Mouse (Mus musculus) MEL (cell line): ENCODE measurements around the gene C2. TPM values are rescaled to one million over a fixed set of nuclear protein-coding genes. Genes with fewer than 3 reads are reported as not detected.
A peak's percentile ranks its signal among the peaks of the same experiment; 100 is the strongest.

Experiments
- DNase-seq: peaks from one replicate; pipeline ENCODE4 v3.0.0; 2011; ENCODE audit warnings: low read depth, low spot score
- H3K27ac ChIP-seq: 2 replicates; pipeline ENCODE4 v1.5.1; 2012; ENCODE audit warnings: low read depth, mild to moderate bottlenecking, control low read depth, low read length, moderate library complexity; ENCODE audit not compliant: control insufficient read depth
- H3K27me3 ChIP-seq, 2 experiments: fragments of 150-350 bp in 1 of 2; sonication (generic) in 1 of 2; 2 replicates each; pipeline ENCODE4 v1.6.1; 2012; ENCODE audit warnings: low read length in 2 of 2, mild to moderate bottlenecking in 2 of 2, improper control_type of control experiment in 1 of 2, moderate library complexity in 1 of 2; ENCODE audit not compliant: insufficient read depth in 2 of 2, control insufficient read depth in 1 of 2
- H3K36me3 ChIP-seq, 2 experiments: 2 replicates each; pipeline ENCODE4 v1.6.1; 2012 to 2014; ENCODE audit warnings: low read length in 2 of 2, improper control_type of control experiment in 1 of 2, inconsistent platforms in 1 of 2, mild to moderate bottlenecking in 1 of 2; ENCODE audit not compliant: insufficient read depth in 2 of 2, control insufficient read depth in 1 of 2
- H3K4me1 ChIP-seq, 2 experiments: fragments of 150-350 bp in 1 of 2; sonication (generic) in 1 of 2; 2 replicates each; pipeline ENCODE4 v1.6.1; 2012; ENCODE audit warnings: low read length in 2 of 2, improper control_type of control experiment in 1 of 2, mild to moderate bottlenecking in 1 of 2; ENCODE audit not compliant: insufficient read depth in 2 of 2, control insufficient read depth in 1 of 2
- H3K4me3 ChIP-seq, 2 experiments: fragments of 150-350 bp in 1 of 2; sonication (generic) in 1 of 2; 2 replicates each; pipeline ENCODE4 v1.5.1; 2012; ENCODE audit warnings: low read depth in 2 of 2, low read length in 2 of 2, mild to moderate bottlenecking in 2 of 2, moderate library complexity in 2 of 2, control low read depth in 1 of 2, improper control_type of control experiment in 1 of 2; ENCODE audit not compliant: control insufficient read depth in 1 of 2, insufficient read depth in 1 of 2
- H3K79me2 ChIP-seq: 2 replicates; pipeline ENCODE4 v1.6.1; 2012; ENCODE audit warnings: mild to moderate bottlenecking, low read length, moderate library complexity; ENCODE audit not compliant: control insufficient read depth, poor library complexity, insufficient read depth
- H3K9ac ChIP-seq: 2 replicates; pipeline ENCODE4 v1.6.1; 2012; ENCODE audit warnings: low read depth, mild to moderate bottlenecking, control low read depth, low read length, moderate library complexity; ENCODE audit not compliant: control insufficient read depth, poor library complexity, severe bottlenecking
- H3K9me3 ChIP-seq: fragments of 150-350 bp; sonication (generic); replicated peaks from 2 replicates; pipeline ENCODE4 v1.6.1; 2012; ENCODE audit warnings: mild to moderate bottlenecking, low read length, improper control_type of control experiment, moderate library complexity; ENCODE audit not compliant: insufficient read depth
- CHD1 ChIP-seq: IDR thresholded peaks from 2 replicates; pipeline ENCODE4 v1.6.1; 2012; ENCODE audit warnings: low read depth, mild to moderate bottlenecking, inconsistent platforms, low read length, improper control_type of control experiment
- CTCF ChIP-seq, 3 experiments: IDR thresholded peaks in 2 of 3; conservative IDR thresholded peaks in 1 of 3; 2 replicates each; pipeline ENCODE4 v1.5.1; 2011 to 2012; ENCODE audit warnings: low read length in 3 of 3, low read depth in 2 of 3, mild to moderate bottlenecking in 2 of 3, improper control_type of control experiment in 1 of 3, inconsistent platforms in 1 of 3, mixed read lengths in 1 of 3, moderate library complexity in 1 of 3; ENCODE audit not compliant: control insufficient read depth in 1 of 3, insufficient read depth in 1 of 3, poor library complexity in 1 of 3, severe bottlenecking in 1 of 3
- ELF1 ChIP-seq: IDR thresholded peaks from 2 replicates; pipeline ENCODE4 v1.6.1; 2014; ENCODE audit warnings: low read depth, mild to moderate bottlenecking, inconsistent platforms, low read length, improper control_type of control experiment, moderate library complexity
- ETS1 ChIP-seq: IDR thresholded peaks from 2 replicates; pipeline ENCODE4 v1.6.1; 2012; ENCODE audit warnings: low read depth, mild to moderate bottlenecking, inconsistent platforms, low read length, improper control_type of control experiment, moderate library complexity
- GABPA ChIP-seq: IDR thresholded peaks from 2 replicates; pipeline ENCODE4 v1.6.1; 2012; ENCODE audit warnings: low read depth, mild to moderate bottlenecking, inconsistent platforms, low read length, improper control_type of control experiment, moderate library complexity
- GATA1 ChIP-seq: IDR thresholded peaks from 2 replicates; pipeline ENCODE4 v1.6.1; 2011; ENCODE audit warnings: low read depth, low read length, improper control_type of control experiment
- JUND ChIP-seq: IDR thresholded peaks from 2 replicates; pipeline ENCODE4 v1.6.1; 2011; ENCODE audit warnings: low read depth, mild to moderate bottlenecking, improper control_type of control experiment, low read length
- KAT2A ChIP-seq: conservative IDR thresholded peaks from 2 replicates; pipeline ENCODE4 v1.6.1; 2012; ENCODE audit warnings: low read depth, low read length, improper control_type of control experiment, inconsistent platforms
- MAFK ChIP-seq: IDR thresholded peaks from 2 replicates; pipeline ENCODE4 v1.6.1; 2011; ENCODE audit warnings: low read depth, mild to moderate bottlenecking, low read length, improper control_type of control experiment, borderline replicate concordance
- MAX ChIP-seq: IDR thresholded peaks from 2 replicates; pipeline ENCODE4 v1.6.1; 2011; ENCODE audit warnings: low read length, improper control_type of control experiment
- MAZ ChIP-seq: IDR thresholded peaks from 2 replicates; pipeline ENCODE4 v1.6.1; 2012; ENCODE audit warnings: low read depth, mild to moderate bottlenecking, inconsistent platforms, low read length, improper control_type of control experiment
- MYB ChIP-seq: IDR thresholded peaks from 2 replicates; pipeline ENCODE4 v1.6.1; 2011; ENCODE audit warnings: mild to moderate bottlenecking, low read depth, low read length, improper control_type of control experiment
- MYC ChIP-seq: IDR thresholded peaks from 2 replicates; pipeline ENCODE4 v1.6.1; 2011; ENCODE audit warnings: low read depth, mild to moderate bottlenecking, low read length, improper control_type of control experiment, moderate library complexity
- NELFE ChIP-seq: IDR thresholded peaks from 2 replicates; pipeline ENCODE4 v1.6.1; 2011; ENCODE audit warnings: low read depth, low read length, improper control_type of control experiment
- NRF1 ChIP-seq: IDR thresholded peaks from 2 replicates; pipeline ENCODE4 v1.6.1; 2014; ENCODE audit warnings: low read depth, mild to moderate bottlenecking, inconsistent platforms, low read length, improper control_type of control experiment, moderate library complexity; ENCODE audit not compliant: poor library complexity, insufficient read depth, severe bottlenecking
- POLR2AphosphoS2 ChIP-seq: IDR thresholded peaks from 2 replicates; pipeline ENCODE4 v1.6.1; 2011; ENCODE audit warnings: low read length, improper control_type of control experiment
- POLR2AphosphoS5 ChIP-seq: IDR thresholded peaks from 2 replicates; pipeline ENCODE4 v1.6.1; 2012; ENCODE audit warnings: low read depth, borderline replicate concordance, mild to moderate bottlenecking, inconsistent platforms, low read length, moderate library complexity, mixed read lengths
- RAD21 ChIP-seq: IDR thresholded peaks from 2 replicates; pipeline ENCODE4 v1.6.1; 2011; ENCODE audit warnings: mild to moderate bottlenecking, low read depth, low read length, improper control_type of control experiment
- RCOR1 ChIP-seq: IDR thresholded peaks from 2 replicates; pipeline ENCODE4 v1.6.1; 2012; ENCODE audit warnings: low read depth, mild to moderate bottlenecking, inconsistent platforms, low read length, improper control_type of control experiment
- SMC3 ChIP-seq: IDR thresholded peaks from 2 replicates; pipeline ENCODE4 v1.6.1; 2011; ENCODE audit warnings: low read depth, low read length, improper control_type of control experiment
- TAL1 ChIP-seq: IDR thresholded peaks from 2 replicates; pipeline ENCODE4 v1.6.1; 2012; ENCODE audit warnings: mild to moderate bottlenecking, inconsistent platforms, low read length, moderate library complexity, mixed read lengths
- TBP ChIP-seq: IDR thresholded peaks from 2 replicates; pipeline ENCODE4 v1.8.0; 2011; ENCODE audit warnings: low read depth, low read length, improper control_type of control experiment
- TCF12 ChIP-seq: IDR thresholded peaks from 2 replicates; pipeline ENCODE4 v1.6.1; 2014; ENCODE audit warnings: low read depth, mild to moderate bottlenecking, inconsistent platforms, low read length, improper control_type of control experiment, moderate library complexity
- USF1 ChIP-seq: IDR thresholded peaks from 2 replicates; pipeline ENCODE4 v1.6.1; 2014; ENCODE audit warnings: low read depth, mild to moderate bottlenecking, inconsistent platforms, low read length, improper control_type of control experiment, moderate library complexity
- USF2 ChIP-seq, 2 experiments: IDR thresholded peaks; 2 replicates each; pipeline ENCODE4 v1.6.1; 2011 to 2012; ENCODE audit warnings: improper control_type of control experiment in 2 of 2, low read length in 2 of 2, borderline replicate concordance in 1 of 2, inconsistent platforms in 1 of 2, low read depth in 1 of 2, mild to moderate bottlenecking in 1 of 2; ENCODE audit not compliant: insufficient read depth in 1 of 2
- ZC3H11A ChIP-seq: IDR thresholded peaks from 2 replicates; pipeline ENCODE4 v1.6.1; 2012; ENCODE audit warnings: low read depth, mild to moderate bottlenecking, inconsistent platforms, low read length, improper control_type of control experiment
- ZNF384 ChIP-seq: IDR thresholded peaks from 2 replicates; pipeline ENCODE4 v1.6.1; 2012; ENCODE audit warnings: low read depth, mild to moderate bottlenecking, inconsistent platforms, low read length, improper control_type of control experiment
- polyA plus RNA-seq, 2 experiments: library from polyadenylated mRNA; stranded (reverse) in 1 of 2; unstranded in 1 of 2; fragments of >175 nt in 1 of 2; fragments of >200 nt in 1 of 2; gene quantifications; 2 replicates each; pipeline versions ENCODE4 v1.2.1 to v1.2.4; 2012; ENCODE audit warnings: low replicate concordance in 2 of 2, low read depth in 1 of 2; ENCODE audit not compliant: insufficient read length in 2 of 2, insufficient read depth in 1 of 2, missing spikeins in 1 of 2
- total RNA-seq: library from RNA; depleted of rRNA; stranded (reverse); fragments of 300-350 nt; gene quantifications from 2 replicates; pipeline ENCODE4 v1.2.3, GENCODE M21; 2012

The C2 gene
- total and polyA plus RNA-seq, 3 experiments: 2.2 to 9.4 TPM; not detected in 1

GRCm38 (mm10) chr17:34931061-34931734, 33.1 kb upstream of the C2 start, which contains the start of gene Neu1 (continued):
- TF ChIP-seq JUND (no peak), KAT2A (no peak; the same call in 1 of the 2 replicates), MAX (peak; percentile 75; the same call in 1 of the 2 replicates), NRF1 (0 out of 2 replicates have a peak, but pooled peaks have one; percentile 21), NELFE (peak; percentile 60), GATA1 (no peak), POLR2AphosphoS2 (no peak), MYC (peak; percentile 49; the same call in 1 of the 2 replicates), CTCF (IDR thresholded peaks at IDR 0.05 in 2 of 3, conservative IDR thresholded peaks at IDR 0.05 in 1 of 3; ENCODE audit: control insufficient read depth in 1 of 3, insufficient read depth in 1 of 3, low read depth in 2 of 3, low read length in 3 of 3, poor library complexity in 1 of 3, severe bottlenecking in 1 of 3) (peak; percentile 57 to 76 (median 62)), RCOR1 (no peak), POLR2AphosphoS5 (no peak), GABPA (no peak), MAZ (peak; percentile 89), ZC3H11A (0 out of 2 replicates have a peak, but pooled peaks have one; percentile 22), MAFK (no peak), MYB (no peak), USF2 (IDR thresholded peaks at IDR 0.05; ENCODE audit: borderline replicate concordance in 1 of 2, insufficient read depth in 1 of 2, low read depth in 1 of 2, low read length in 2 of 2) (peak in 1 of 2 experiments; percentile 72; a peak in 2 of 4 replicates), SMC3 (peak; percentile 61), TBP (peak; percentile 86)

- no peaks in the 10 kb centered on the region for H3K27me3 ChIP-seq
- peaks cover 5 to 14% of the 10 kb centered on the region in 2 experiments for H3K4me1 ChIP-seq
- peaks cover 5% of the 10 kb centered on the region; the same call in 1 of the 2 replicates for H3K79me2 ChIP-seq
- H3K27ac ChIP-seq: no peak overlapping the region
- TF ChIP-seq CTCF (IDR thresholded peaks at IDR 0.05 in 2 of 3, conservative IDR thresholded peaks at IDR 0.05 in 1 of 3; ENCODE audit: control insufficient read depth in 1 of 3, insufficient read depth in 1 of 3, low read depth in 2 of 3, low read length in 3 of 3, poor library complexity in 1 of 3, severe bottlenecking in 1 of 3) (no peak), CHD1 (no peak), MYB (no peak), ZNF384 (no peak), TAL1 (no peak), ELF1 (no peak), MAZ (no peak), USF1 (no peak), ETS1 (no peak), TCF12 (no peak), KAT2A (no peak), RAD21 (no peak), GATA1 (no peak), RCOR1 (no peak), MAFK (no peak)
- TF ChIP-seq, all 39 proteins: peak for 0
- no peak overlapping the region for H3K4me3 ChIP-seq
- H3K36me3 ChIP-seq: peaks cover 0 to 6% of the 10 kb centered on the region in 2 experiments; a peak in 2 of 4 replicates
- no peak overlapping the region for H3K9ac ChIP-seq
- DNase-seq: no peak
- no peaks in the 10 kb centered on the region for H3K9me3 ChIP-seq
Measured at GRCm38 (mm10) chr17:34928841-34929240, 30.8 kb upstream of the C2 start.
